Mouse (Mus musculus): ENCODE measurements around the gene Afm. TPM values are rescaled to one million over a fixed set of nuclear protein-coding genes. Genes with fewer than 3 reads are reported as not detected.

The Afm gene
- total RNA-seq (2023), result not detected

DNA sequence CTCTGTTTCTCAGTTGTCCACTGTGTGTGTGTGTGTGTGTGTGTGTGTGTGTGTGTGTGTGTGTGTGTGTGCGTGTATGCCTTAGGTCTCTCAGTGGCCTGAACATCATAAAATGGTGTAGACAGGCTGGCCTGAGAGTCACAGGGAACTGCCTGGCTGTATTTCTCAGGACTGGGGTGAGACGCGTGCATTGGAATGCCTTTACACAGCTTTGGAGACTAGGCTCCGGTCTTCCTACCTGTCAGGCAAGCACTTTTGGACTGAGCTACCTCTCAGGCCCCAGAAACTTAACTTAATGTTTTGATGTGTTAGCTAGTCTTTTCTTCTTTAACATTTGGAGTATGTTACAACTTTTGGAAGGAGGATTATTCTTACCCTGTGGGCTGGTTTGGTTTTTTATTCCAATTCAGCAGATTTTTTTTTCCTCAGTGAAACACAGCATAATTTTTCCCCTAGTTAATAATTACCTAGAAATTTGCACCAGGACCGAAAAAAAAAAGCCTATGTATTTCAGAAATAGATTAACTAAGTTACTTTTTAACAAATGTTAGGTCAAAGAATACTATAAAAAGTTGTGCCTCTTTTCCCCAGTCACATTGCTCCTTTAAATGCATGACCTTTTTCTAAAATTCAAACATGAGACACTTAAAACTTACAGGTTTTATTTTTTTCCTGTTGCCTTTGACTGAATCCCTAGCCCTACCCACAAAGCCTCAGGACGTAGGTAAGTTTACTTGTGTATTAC lies at the start of gene Afm:
TSS of gene Afm (plus strand) at position 577 of the 745 bp plus-strand sequence.

DNA sequence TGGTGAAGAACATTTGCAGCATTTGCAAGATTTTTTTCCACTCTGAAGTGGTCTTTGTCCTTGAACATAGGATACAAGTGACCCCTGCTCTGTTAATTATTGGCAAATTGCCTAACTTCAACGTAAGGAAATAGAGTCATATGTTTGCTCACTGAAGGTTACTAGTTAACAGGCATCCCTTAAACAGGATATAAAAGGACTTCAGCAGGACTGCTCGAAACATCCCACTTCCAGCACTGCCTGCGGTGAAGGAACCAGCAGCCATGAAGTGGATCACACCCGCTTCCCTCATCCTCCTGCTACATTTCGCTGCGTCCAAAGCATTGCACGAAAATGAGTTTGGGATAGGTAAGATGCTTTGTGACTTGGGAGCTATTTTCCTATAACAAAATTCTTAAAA lies 28.2 kb upstream of the Afm start, which contains the start of gene Afp:
TSS of gene Afp (plus strand) at position 220 of the 400 bp plus-strand sequence.

DNA sequence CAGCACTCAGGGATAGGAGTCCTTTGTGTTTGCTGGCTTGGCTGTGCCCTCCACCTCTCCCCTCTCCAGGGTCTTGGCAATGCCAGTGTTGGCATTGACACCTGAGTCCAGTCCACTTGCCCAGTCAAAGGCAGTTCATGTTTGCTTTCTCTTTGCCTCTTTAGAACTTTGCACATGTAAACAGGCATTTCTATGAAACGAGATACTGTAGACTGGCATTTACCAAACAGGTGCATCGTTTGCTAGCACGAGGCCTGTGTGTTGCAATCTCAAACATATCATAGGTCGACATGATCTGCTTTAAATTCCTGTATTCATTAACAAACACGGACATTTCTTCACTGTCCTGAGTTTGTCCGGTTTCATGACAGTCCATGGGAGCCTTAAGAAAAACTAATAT lies 42.0 kb downstream of the Afm start, which contains the start of gene 5830473C10Rik:
TSS of gene 5830473C10Rik (plus strand) at position 365 of the 400 bp plus-strand sequence.

Other genes with a start within 250 kb of the Afm start
- gene Ankrd17, start 152.4 kb upstream of the Afm start, total RNA-seq (2023), result 10 to 100 TPM; 67.1 to 70.0 TPM
- 1 to 10 TPM in 1 of 2 experiments, under 1 TPM in 1; 0.82 to 1.4 TPM for gene Gm9958, start 151.7 kb upstream of the Afm start, total RNA-seq (2023)
- not detected for gene Alb, start 58.0 kb upstream of the Afm start, total RNA-seq (2023)
- gene Afp, start 28.2 kb upstream of the Afm start, total RNA-seq (2023), result not detected
- gene 5830473C10Rik, start 42.2 kb downstream of the Afm start, total RNA-seq (2023), result not detected
- under 1 TPM in 1 of 2 experiments, not detected in 1; 0.36 TPM for gene Rassf6, start 121.7 kb downstream of the Afm start, total RNA-seq (2023)
- not detected for gene Cxcl5, start 240.4 kb downstream of the Afm start, total RNA-seq (2023)
- gene Ppbp, start 249.6 kb downstream of the Afm start, total RNA-seq (2023), result 10 to 100 TPM in 1 of 2 experiments, 1 to 10 TPM in 1; 7.1 to 14.8 TPM